Mouse (Mus musculus) E14TG2a.4 (cell line): Measurements from ENCODE around the gene Ddx21.

Experiments
- H3K27me3 ChIP-seq: 2 replicates; pipeline ENCODE4 v1.6.1; 2014; ENCODE audit warnings: low read length, control low read depth; ENCODE audit not compliant: insufficient read depth
- H3K36me3 ChIP-seq: 2 replicates; pipeline ENCODE4 v1.6.1; 2014; ENCODE audit warnings: low read length, control low read depth; ENCODE audit not compliant: insufficient read depth
- H3K4me1 ChIP-seq: replicated peaks from 2 replicates; pipeline ENCODE4 v1.6.1; 2014; ENCODE audit warnings: low read depth, low read length, control low read depth
- H3K4me3 ChIP-seq: replicated peaks from 2 replicates; pipeline ENCODE4 v1.5.1; 2014; ENCODE audit warnings: mild to moderate bottlenecking, low read length
- H3K9me3 ChIP-seq: 2 replicates; pipeline ENCODE4 v1.6.1; 2014; ENCODE audit warnings: low read length, control low read depth
- CTCF ChIP-seq: conservative IDR thresholded peaks from 2 replicates; pipeline ENCODE4 v1.5.1; 2014; ENCODE audit warnings: low read length
- NANOG ChIP-seq: IDR thresholded peaks from 2 replicates; pipeline ENCODE4 v1.6.1; 2014; ENCODE audit warnings: borderline replicate concordance, low read length, mixed read lengths
- POU5F1 ChIP-seq: IDR thresholded peaks from 2 replicates; pipeline ENCODE4 v1.6.1; 2014; ENCODE audit warnings: low read length, borderline replicate concordance

Ddx21 gene

DNA sequence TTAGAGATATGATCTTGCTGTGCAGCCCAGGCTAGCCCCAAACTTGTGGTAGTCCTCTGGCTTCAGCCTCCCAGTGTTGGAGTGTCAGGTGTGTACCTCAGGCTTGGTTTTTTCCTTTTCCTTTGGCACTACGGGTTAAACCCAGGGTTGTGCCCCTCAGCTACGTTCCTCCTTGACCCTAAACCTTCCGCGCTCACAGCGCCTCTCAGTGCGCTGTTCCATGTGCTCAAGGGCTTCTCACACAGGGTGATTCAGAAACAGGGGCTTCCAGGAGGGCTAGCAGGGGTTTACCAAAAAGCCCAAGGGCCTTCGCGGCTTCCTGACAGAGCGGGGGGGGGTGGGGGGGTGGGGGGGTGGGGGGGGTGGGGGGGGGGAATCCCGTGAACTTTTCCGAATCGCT lies 59.6 kb downstream of the Ddx21 start:
- TF ChIP-seq CTCF, result no peak
- TF ChIP-seq POU5F1, result no peak
- no peak for TF ChIP-seq NANOG
- no peaks in the 10 kb centered on the region for H3K36me3 ChIP-seq
- H3K27me3 ChIP-seq, result peaks cover 2% of the 10 kb centered on the region; the same call in 1 of the 2 replicates
- no peaks in the 10 kb centered on the region for H3K9me3 ChIP-seq
- H3K4me3 ChIP-seq, result no peak overlapping the region
- peaks cover 11% of the 10 kb centered on the region for H3K4me1 ChIP-seq

DNA sequence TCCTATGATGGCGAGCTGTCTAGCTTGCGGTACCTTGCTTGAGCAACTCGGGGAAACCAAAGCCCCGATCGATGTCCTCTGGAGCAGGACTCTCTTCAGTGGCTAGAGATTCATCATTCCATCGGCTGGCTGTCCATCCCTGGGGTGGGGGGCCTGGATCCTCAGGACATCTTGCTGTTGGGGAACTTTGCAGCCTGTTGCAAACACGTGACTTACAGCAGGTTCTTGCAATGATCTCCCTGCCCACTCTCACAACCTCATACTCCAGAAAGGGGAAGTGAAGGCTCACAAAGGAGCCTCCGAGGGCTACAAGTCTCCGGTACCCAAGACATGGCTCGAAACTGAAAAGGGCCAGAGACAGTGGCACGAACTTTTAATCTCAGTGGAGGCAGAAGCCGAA lies 60.6 kb downstream of the Ddx21 start:
- TF ChIP-seq CTCF (no peak), NANOG (no peak), POU5F1 (no peak)
- Histone ChIP-seq H3K4me3 (no peak overlapping the region), H3K36me3 (no peaks in the 10 kb centered on the region)

GRCm38 (mm10) chr10:62540800-62541199 lies 61.3 kb downstream of the Ddx21 start:
- no peaks in the 10 kb centered on the region for H3K36me3 ChIP-seq
- peaks cover 11% of the 10 kb centered on the region for H3K4me1 ChIP-seq
- H3K4me3 ChIP-seq, result no peak overlapping the region
- TF ChIP-seq NANOG, result no peak
- no peak for TF ChIP-seq CTCF
- TF ChIP-seq POU5F1, result no peak
- H3K27me3 ChIP-seq, result peaks cover 2% of the 10 kb centered on the region; the same call in 1 of the 2 replicates
- H3K9me3 ChIP-seq, result no peaks in the 10 kb centered on the region

More for the DNA sequence above, 60.6 kb downstream of the Ddx21 start:
- Histone ChIP-seq H3K4me1 (peaks cover 11% of the 10 kb centered on the region), H3K27me3 (peaks cover 2% of the 10 kb centered on the region; the same call in 1 of the 2 replicates), H3K9me3 (no peaks in the 10 kb centered on the region)

GRCm38 (mm10) chr10:62534509-62534908 lies 67.6 kb downstream of the Ddx21 start:
- no peaks in the 10 kb centered on the region for H3K4me1 ChIP-seq
- TF ChIP-seq CTCF (no peak), NANOG (no peak), POU5F1 (no peak)
- no peaks in the 10 kb centered on the region for H3K36me3 ChIP-seq
- no peaks in the 10 kb centered on the region for H3K27me3 ChIP-seq
- no peaks in the 10 kb centered on the region for H3K9me3 ChIP-seq
- H3K4me3 ChIP-seq, result no peak overlapping the region

- H3K27me3 ChIP-seq, result no peaks in the 10 kb centered on the region
- H3K4me1 ChIP-seq, result no peaks in the 10 kb centered on the region
- H3K36me3 ChIP-seq, result no peaks in the 10 kb centered on the region
- H3K4me3 ChIP-seq, result no peak overlapping the region
- TF ChIP-seq POU5F1 (no peak), CTCF (no peak), NANOG (no peak)
- no peaks in the 10 kb centered on the region for H3K9me3 ChIP-seq
These were observed 69.2 kb downstream of the Ddx21 start for GRCm38 (mm10) chr10:62532832-62533231.
